Mouse (Mus musculus) G1E-ER4 (cell line): ENCODE measurements around the gene Aldh8a1. TPM values are rescaled to one million over a fixed set of nuclear protein-coding genes. Genes with fewer than 3 reads are reported as not detected.

Experiments used
- GATA1 ChIP-seq: IDR thresholded peaks from one replicate; pipeline ENCODE4 v1.8.0; 2012; ENCODE audit warnings: low read length, inconsistent platforms
- polyA plus RNA-seq: library from polyadenylated mRNA; stranded (reverse); fragments of >175 nt; gene quantifications from 2 replicates; pipeline ENCODE4 v1.2.3, GENCODE M21; 2012

Aldh8a1 gene
- polyA plus RNA-seq, 1 experiment = not detected

- no peak for TF ChIP-seq GATA1
These were observed 22.9 kb downstream of the Aldh8a1 start for GRCm38 (mm10) chr10:21400031-21400430.

DNA sequence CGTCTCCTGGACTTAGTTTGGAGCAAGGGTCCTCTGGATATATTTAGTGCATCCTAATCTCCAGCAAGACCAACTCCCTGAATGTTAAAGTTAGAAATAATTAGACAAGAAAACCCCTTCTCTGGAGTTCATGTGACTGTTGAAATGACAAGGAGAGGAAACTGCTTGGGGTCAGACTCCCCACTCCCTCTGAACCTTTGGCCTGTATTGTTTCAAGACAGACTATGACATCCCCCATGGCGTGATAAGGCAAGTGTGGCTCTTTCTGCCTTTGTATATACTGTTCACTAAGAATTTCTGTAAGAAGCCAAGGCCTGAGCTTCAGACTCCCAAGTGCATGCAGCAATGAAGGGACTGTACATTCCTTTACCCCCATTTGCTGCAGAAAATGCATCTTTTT, 23.4 kb downstream of the Aldh8a1 start:
- no peak for TF ChIP-seq GATA1

- TF ChIP-seq GATA1 = no peak
These were observed 24.2 kb downstream of the Aldh8a1 start for GRCm38 (mm10) chr10:21401259-21401658.

GRCm38 (mm10) chr10:21404822-21405221, 27.7 kb downstream of the Aldh8a1 start:
- no peak for TF ChIP-seq GATA1

DNA sequence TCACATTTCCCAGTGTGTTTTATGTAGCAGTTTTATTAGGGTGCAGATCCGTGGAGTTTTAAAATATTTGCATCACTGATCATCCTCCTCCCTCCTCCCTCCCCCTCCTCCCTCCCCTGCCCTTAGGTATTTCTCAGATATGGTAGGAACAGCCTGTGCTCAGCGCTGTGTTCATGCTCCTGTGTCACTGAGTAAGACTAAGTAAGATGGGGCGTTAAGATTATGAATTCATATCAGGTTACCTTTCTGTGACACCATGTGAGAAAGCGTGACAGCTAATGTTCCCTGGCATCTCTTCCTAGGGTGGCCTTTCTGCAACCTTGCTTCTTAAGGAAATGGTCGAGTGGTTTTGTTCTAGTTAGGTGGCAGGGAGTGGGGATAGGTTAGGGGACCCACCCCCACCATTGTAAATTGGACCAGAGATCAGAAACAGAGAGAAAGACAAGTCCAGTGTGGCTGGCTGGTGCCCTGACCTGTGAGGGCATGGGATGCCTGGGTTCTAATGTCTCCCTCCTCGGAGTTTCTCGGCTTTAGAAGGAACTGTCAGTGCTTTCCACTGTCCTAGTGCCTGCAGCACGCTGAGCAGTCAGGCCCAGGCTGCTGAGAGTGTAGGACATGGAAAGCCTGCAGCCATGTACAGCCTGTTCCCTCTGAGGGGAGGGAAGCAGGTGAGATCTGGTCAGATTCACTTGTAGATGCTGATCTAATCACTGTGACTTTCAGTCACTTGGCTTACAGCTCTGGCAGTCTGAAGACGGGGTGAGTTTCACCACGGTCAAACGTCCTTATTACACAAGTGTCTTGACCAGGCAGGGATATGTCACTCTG, 28.8 kb downstream of the Aldh8a1 start:
- no peak for TF ChIP-seq GATA1

GRCm38 (mm10) chr10:21410711-21411110, 33.6 kb downstream of the Aldh8a1 start:
- no peak for TF ChIP-seq GATA1

DNA sequence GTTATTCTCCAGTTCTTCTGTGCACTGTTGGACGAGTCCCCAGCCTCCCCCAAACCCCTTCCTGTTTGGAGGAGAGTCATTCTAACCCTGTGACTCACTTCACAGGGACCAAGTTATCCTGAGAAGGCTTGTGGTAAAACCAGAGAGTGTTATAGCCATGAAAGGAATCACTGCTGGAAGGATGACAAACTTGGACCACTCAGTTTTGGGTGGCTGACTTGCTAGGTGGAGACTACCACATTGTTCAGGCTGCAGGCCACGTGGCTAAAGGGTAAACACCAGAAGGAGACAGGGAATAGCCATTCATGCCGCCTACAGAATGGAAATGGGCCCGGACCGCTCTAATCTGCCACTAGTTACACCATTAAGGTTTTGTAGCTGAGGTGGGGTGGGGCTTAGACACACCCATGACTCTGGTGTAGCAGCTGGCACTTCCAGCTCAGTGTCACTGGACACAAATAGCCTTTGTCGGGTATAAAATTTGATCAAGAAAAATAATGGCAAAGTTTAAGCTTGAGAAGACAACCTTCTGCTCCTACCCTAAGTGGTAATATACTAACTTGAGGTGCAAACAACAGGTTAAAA, 34.6 kb downstream of the Aldh8a1 start:
- no peak for TF ChIP-seq GATA1

DNA sequence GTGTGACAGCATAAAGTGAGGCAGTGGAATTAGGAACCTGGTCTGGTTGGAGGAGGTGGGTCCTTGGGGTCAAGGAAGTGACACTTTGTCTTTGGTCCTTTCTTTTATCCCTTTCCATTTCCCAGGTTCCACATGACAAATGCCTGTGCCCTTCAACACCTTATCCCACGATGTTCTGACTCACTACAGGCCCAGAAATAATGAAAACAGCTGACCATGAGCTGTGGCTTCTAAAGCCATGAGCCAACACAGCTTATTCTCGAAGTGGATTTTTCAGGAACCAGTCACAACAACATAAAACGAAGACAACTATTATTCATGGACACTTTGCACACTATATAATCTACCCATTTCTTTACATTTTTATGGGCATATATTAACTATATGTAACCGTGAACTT, 37.9 kb downstream of the Aldh8a1 start:
- no peak for TF ChIP-seq GATA1

DNA sequence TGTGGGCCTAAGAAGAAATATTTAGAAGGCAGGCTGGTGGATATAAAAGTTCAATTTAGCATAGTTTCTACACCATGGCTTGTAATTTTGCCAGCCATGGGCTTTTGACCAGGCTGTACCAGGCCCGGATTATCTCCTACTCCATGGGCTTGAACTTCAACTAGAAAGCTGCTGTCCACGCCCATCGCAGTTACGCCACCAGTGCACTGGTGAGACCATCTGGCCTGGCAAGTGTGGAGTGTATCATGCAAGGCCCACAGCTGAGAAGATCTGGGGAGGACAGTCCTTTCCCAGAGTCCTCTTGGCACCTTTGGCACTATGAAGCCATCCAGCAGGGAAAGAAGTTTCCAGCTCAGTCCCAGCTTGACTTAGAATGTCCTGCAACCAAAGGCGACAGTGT, 39.1 kb downstream of the Aldh8a1 start:
- no peak for TF ChIP-seq GATA1

DNA sequence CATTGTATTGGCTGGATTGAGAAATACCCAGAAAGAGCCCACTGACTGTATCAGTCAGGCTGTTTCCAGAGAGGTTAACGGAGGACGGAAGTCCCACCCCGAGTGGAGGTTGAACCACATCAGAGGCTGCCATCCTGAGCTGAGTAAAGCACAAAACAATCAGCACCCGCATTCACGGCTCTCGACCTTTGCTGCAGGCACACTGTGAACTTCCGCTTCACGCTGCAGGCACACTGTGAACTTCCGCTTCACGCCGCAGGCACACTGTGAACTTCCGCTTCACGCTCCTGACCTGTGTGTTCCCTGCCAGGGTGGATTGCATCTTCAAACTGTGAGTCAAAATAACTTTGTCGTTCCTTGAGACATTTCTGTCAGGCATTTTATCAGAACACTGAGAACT, 42.1 kb downstream of the Aldh8a1 start:
- no peak for TF ChIP-seq GATA1

- TF ChIP-seq GATA1 = peak; percentile 42
These were observed 43.6 kb downstream of the Aldh8a1 start for GRCm38 (mm10) chr10:21420457-21421424.

- no peak for TF ChIP-seq GATA1
These were observed 49.4 kb downstream of the Aldh8a1 start for GRCm38 (mm10) chr10:21426515-21426914.

GRCm38 (mm10) chr10:21427996-21428395, 50.9 kb downstream of the Aldh8a1 start:
- TF ChIP-seq GATA1 = no peak

GRCm38 (mm10) chr10:21439268-21439667, 62.2 kb downstream of the Aldh8a1 start:
- TF ChIP-seq GATA1 = no peak

DNA sequence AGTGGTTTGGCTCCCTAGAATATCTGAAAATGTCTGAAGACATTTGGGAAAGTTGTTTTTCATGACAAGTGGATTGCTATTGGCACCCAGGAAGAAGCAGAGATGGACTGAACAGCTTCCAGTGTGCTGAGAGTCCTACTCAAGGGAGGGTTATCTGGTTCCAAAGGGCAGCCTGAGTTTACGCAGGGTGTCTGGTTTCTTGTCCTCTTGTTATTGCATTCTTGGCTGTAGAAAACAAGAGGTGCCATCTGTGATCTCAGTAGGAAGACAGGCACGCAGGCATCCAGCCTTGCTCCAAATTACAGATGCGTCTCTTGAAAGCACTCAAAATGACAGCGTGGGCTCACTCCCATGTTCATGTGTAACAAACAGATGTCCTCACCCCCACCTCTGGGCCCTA, 63.9 kb downstream of the Aldh8a1 start:
- TF ChIP-seq GATA1 = no peak

- no peak for TF ChIP-seq GATA1
These were observed 64.6 kb downstream of the Aldh8a1 start for GRCm38 (mm10) chr10:21441690-21442089.
